Mouse (Mus musculus) stomach, embryonic 16.5 days (tissue): ENCODE measurements at regions not wholly inside any gene's neighbourhood (a gene's known extent, or its start where the extent isn't known, plus 50 kb on each side); places are given as distances from the start of the nearest gene placed in this dataset.

Experiments used
- ATAC-seq: fragments of 200-750 bp; cut with Nextera tagmentation; 2 replicates; pipeline ENCODE4 v1.8.0; 2017; ENCODE audit warnings: moderate number of reproducible peaks, moderate TSS enrichment; ENCODE audit not compliant: insufficient read depth, low FRiP score
- H3K27ac ChIP-seq: fragments of 300-500 bp; sonication (generic); 2 replicates; pipeline ENCODE4 v1.5.1; 2014; ENCODE audit warnings: low read length
- H3K27me3 ChIP-seq: fragments of 300-500 bp; sonication (generic); 2 replicates; pipeline ENCODE4 v1.6.1; 2014; ENCODE audit warnings: low read length, control low read depth, mixed read lengths; ENCODE audit not compliant: control insufficient read depth, insufficient read depth
- H3K36me3 ChIP-seq: fragments of 300-500 bp; sonication (generic); 2 replicates; pipeline ENCODE4 v1.6.1; 2014; ENCODE audit warnings: low read length; ENCODE audit not compliant: control insufficient read depth, insufficient read depth
- H3K4me1 ChIP-seq: fragments of 300-500 bp; sonication (generic); 2 replicates; pipeline ENCODE4 v1.6.1; 2014; ENCODE audit warnings: low read length, control low read depth, mixed read lengths; ENCODE audit not compliant: control insufficient read depth, insufficient read depth
- H3K4me2 ChIP-seq: fragments of 300-500 bp; sonication (generic); 2 replicates; pipeline ENCODE4 v1.6.1; 2014; ENCODE audit warnings: low read depth, low read length, mixed read lengths
- H3K4me3 ChIP-seq: fragments of 300-500 bp; sonication (generic); replicated peaks from 2 replicates; pipeline ENCODE4 v1.5.1; 2014; ENCODE audit warnings: mild to moderate bottlenecking, low read length
- H3K9ac ChIP-seq: fragments of 300-500 bp; sonication (generic); 2 replicates; pipeline ENCODE4 v1.6.1; 2014; ENCODE audit warnings: low read length
- H3K9me3 ChIP-seq: fragments of 300-500 bp; sonication (generic); replicated peaks from 2 replicates; pipeline ENCODE4 v1.6.1; 2016; ENCODE audit warnings: low read length, control low read depth; ENCODE audit not compliant: control insufficient read depth
- WGBS: fragments of 180-500 bp; shearing (Covaris S2); extraction: QIAGEN DNeasy Blood & Tissue Kit; methylation state at CpG from one replicate; pipeline ENCODE4 v1.1.7; 2014; 5-methylcytosine and 5-hydroxymethylcytosine counted together

DNA sequence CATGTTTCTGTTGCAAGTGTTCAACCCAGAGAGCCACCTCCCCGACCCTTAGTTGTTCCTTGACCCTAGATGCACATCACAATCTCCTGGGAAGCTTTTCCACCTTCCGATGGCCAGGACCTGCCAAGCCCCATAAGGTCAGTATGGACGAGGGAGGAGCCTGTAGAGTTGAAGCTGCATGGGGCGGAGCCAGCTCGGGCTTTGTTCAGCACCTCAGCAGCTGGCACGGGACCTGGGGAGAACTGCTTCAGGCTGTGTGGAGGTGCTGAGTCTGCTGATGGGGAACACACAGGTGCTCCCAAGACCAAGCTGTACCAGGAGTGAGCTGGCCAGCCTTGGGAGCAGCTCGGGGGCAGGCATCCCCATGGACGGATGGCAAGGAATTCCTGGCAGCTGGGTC lies 267.6 kb downstream of the Sox9 start:
- no peak overlapping the region for H3K4me3 ChIP-seq
- H3K27me3 ChIP-seq = no peaks in the 10 kb centered on the region
- no peaks in the 10 kb centered on the region for H3K36me3 ChIP-seq
- H3K9me3 ChIP-seq = no peaks in the 10 kb centered on the region
- 54% methylated on average over 8 of the region's 8 CpGs for WGBS
- no peak overlapping the region for H3K27ac ChIP-seq
- H3K4me1 ChIP-seq = 0 out of 2 replicates have a peak, but pooled peaks cover 7% of the 10 kb centered on the region
- no peak overlapping the region for H3K4me2 ChIP-seq
- no peak overlapping the region for H3K9ac ChIP-seq
- peak; percentile 57; the same call in 1 of the 2 replicates for ATAC-seq

DNA sequence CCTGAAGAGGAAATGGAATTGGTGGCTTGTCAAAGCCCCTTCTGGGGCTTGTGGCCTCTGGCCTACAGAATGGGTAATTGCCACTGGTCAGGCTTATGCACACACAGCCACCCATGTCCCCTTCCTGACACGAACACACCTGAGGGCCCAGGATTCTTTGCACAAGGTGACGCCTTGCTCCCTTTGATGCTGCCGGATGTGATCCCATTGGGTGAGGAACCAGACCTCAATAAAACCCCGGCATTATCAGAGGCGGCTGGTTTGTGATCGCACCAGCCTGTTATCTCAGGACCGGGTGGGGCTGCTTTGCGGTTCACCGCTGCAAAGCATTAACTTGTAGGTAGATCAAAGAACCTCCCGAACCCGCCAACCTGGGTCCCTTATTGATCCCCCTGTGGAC lies 270.5 kb downstream of the Sox9 start:
- no peaks in the 10 kb centered on the region for H3K36me3 ChIP-seq
- WGBS = 68% methylated on average over 11 of the region's 11 CpGs
- H3K4me2 ChIP-seq = no peak overlapping the region
- H3K4me1 ChIP-seq = peaks cover 18% of the 10 kb centered on the region
- H3K9me3 ChIP-seq = no peaks in the 10 kb centered on the region
- H3K9ac ChIP-seq = no peak overlapping the region
- H3K27ac ChIP-seq = no peak overlapping the region
- no peak overlapping the region for H3K4me3 ChIP-seq
- ATAC-seq = peak; percentile 65; the same call in 1 of the 2 replicates
- no peaks in the 10 kb centered on the region for H3K27me3 ChIP-seq

GRCm38 (mm10) chr11:113056042-113056632 lies 274.1 kb downstream of the Sox9 start:
- WGBS = 53% methylated on average over 12 of the region's 12 CpGs
- Histone ChIP-seq H3K4me2 (no peak overlapping the region), H3K27ac (peak overlapping the region; percentile 71), H3K9ac (no peak overlapping the region), H3K4me3 (no peak overlapping the region), H3K4me1 (peaks cover 26% of the 10 kb centered on the region), H3K27me3 (no peaks in the 10 kb centered on the region), H3K36me3 (no peaks in the 10 kb centered on the region), H3K9me3 (no peaks in the 10 kb centered on the region)
- no peak for ATAC-seq

DNA sequence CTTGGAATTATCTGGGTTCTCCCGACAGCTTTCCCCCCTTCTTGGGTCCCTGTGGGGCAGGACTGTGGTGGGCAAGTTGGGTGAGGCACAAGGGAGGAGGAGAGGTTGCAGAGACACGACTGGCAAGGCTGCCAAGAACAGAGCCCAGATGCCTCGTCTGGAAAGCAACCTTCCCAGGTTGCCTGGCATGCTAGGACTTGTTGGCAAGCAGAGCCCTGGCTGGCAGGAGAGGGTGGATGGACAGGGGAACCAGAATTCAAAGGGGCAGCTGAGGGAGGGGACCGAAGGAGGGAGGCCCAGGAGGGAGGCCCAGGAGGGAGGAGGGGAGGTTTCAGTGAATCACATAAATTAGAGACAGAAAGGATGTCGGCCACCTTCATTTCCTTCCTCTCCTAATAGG lies 274.8 kb downstream of the Sox9 start:
- no peak overlapping the region for H3K4me2 ChIP-seq
- ATAC-seq = no peak
- 28% methylated on average over 5 of the region's 5 CpGs for WGBS
- peaks cover 30% of the 10 kb centered on the region for H3K4me1 ChIP-seq
- H3K36me3 ChIP-seq = no peaks in the 10 kb centered on the region
- H3K27ac ChIP-seq = peak overlapping the region; percentile 71
- no peaks in the 10 kb centered on the region for H3K9me3 ChIP-seq
- peak overlapping the region; percentile 1; the same call in 1 of the 2 replicates for H3K9ac ChIP-seq
- no peaks in the 10 kb centered on the region for H3K27me3 ChIP-seq
- no peak overlapping the region for H3K4me3 ChIP-seq

GRCm38 (mm10) chr11:113070365-113070764 lies 288.3 kb downstream of the Sox9 start:
- Histone ChIP-seq H3K4me2 (no peak overlapping the region), H3K9ac (no peak overlapping the region), H3K9me3 (no peaks in the 10 kb centered on the region), H3K27ac (no peak overlapping the region), H3K4me3 (no peak overlapping the region), H3K4me1 (no peaks in the 10 kb centered on the region), H3K27me3 (no peaks in the 10 kb centered on the region), H3K36me3 (no peaks in the 10 kb centered on the region)
- 76% methylated on average over 4 of the region's 4 CpGs for WGBS
- ATAC-seq = no peak

DNA sequence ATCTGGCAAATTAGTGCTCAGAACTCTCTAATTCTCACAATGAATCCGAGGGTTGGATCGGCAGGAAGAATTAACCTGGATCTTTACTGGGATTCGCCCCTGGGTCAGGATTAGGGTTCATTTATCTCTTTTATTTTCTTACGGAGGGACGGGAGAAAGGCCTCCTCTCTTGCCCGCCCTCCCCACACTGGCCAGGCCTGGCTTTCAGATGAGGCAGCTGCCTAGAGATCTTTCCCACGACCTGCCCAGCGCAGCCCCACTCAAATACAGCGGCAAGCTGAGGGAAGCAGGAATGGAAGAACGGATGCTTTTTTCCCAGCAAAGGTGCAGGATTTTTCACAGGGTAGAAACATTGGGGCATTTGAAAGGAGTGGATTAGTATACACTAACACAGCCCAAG lies 289.9 kb downstream of the Sox9 start:
- 51% methylated on average over 10 of the region's 10 CpGs for WGBS
- Histone ChIP-seq H3K4me1 (no peaks in the 10 kb centered on the region), H3K36me3 (no peaks in the 10 kb centered on the region), H3K4me3 (no peak overlapping the region), H3K9ac (no peak overlapping the region), H3K4me2 (no peak overlapping the region), H3K9me3 (no peaks in the 10 kb centered on the region), H3K27ac (no peak overlapping the region), H3K27me3 (no peaks in the 10 kb centered on the region)
- no peak for ATAC-seq

GRCm38 (mm10) chr11:113074328-113074727 lies 292.3 kb downstream of the Sox9 start:
- no peak; the same call in 1 of the 2 replicates for ATAC-seq
- Histone ChIP-seq H3K36me3 (no peaks in the 10 kb centered on the region), H3K4me1 (no peaks in the 10 kb centered on the region), H3K4me3 (no peak overlapping the region), H3K27ac (no peak overlapping the region), H3K27me3 (no peaks in the 10 kb centered on the region), H3K9ac (no peak overlapping the region), H3K4me2 (no peak overlapping the region), H3K9me3 (no peaks in the 10 kb centered on the region)
- 81% methylated on average over 9 of the region's 9 CpGs for WGBS

DNA sequence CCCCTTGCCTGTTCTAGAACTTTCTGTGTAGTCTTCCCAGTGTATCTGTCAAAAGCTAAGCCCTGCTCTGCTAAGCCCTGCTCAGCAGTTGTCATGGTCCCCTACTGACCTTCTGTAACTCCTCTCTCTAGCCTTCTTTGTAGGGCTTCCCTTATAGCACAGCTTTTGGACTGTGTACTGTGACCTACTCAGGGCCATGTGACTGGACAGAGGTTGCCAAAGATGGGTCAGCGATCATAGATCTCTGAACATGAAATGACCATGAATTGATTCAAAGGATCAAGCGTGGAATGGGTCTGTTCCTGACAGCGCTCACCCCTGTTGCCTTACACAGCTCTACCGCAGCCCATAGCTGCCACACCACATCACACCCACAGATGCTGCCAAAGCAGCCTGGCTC lies 294.3 kb downstream of the Sox9 start:
- Histone ChIP-seq H3K4me3 (no peak overlapping the region), H3K4me1 (no peaks in the 10 kb centered on the region), H3K4me2 (no peak overlapping the region), H3K27me3 (no peaks in the 10 kb centered on the region), H3K27ac (no peak overlapping the region), H3K36me3 (no peaks in the 10 kb centered on the region), H3K9me3 (no peaks in the 10 kb centered on the region), H3K9ac (no peak overlapping the region)
- 92% methylated on average over 4 of the region's 4 CpGs for WGBS
- ATAC-seq = no peak

GRCm38 (mm10) chr11:113080311-113080710 lies 298.3 kb downstream of the Sox9 start:
- ATAC-seq = no peak
- Histone ChIP-seq H3K4me1 (peaks cover 6% of the 10 kb centered on the region), H3K36me3 (no peaks in the 10 kb centered on the region), H3K4me2 (no peak overlapping the region), H3K4me3 (no peak overlapping the region), H3K9ac (no peak overlapping the region), H3K27ac (no peak overlapping the region), H3K27me3 (no peaks in the 10 kb centered on the region), H3K9me3 (no peaks in the 10 kb centered on the region)
- WGBS = 74% methylated on average over 2 of the region's 2 CpGs
